Mouse (Mus musculus): ENCODE measurements around the gene Ldlrad3.

Gene Ldlrad3

GRCm38 (mm10) chr2:101976399-101977064 lies 209.7 kb downstream of the Ldlrad3 start:
- in situ Hi-C loops (cut with MboI; ENCODE audit: low sequenced_read_pairs): no loop called here

- in situ Hi-C loops (cut with MboI; ENCODE audit: low sequenced_read_pairs): no loop called here
These were observed 212.4 kb downstream of the Ldlrad3 start for GRCm38 (mm10) chr2:101973810-101974209.

- in situ Hi-C loops (cut with MboI; ENCODE audit: low sequenced_read_pairs): no loop called here
These were observed 218.6 kb downstream of the Ldlrad3 start for GRCm38 (mm10) chr2:101967601-101968000.

- in situ Hi-C loops (cut with MboI; ENCODE audit: low sequenced_read_pairs): no loop called here
These were observed 219.0 kb downstream of the Ldlrad3 start for GRCm38 (mm10) chr2:101967152-101967551.

GRCm38 (mm10) chr2:101966017-101966416 lies 220.2 kb downstream of the Ldlrad3 start:
- in situ Hi-C loops (cut with MboI; ENCODE audit: low sequenced_read_pairs): no loop called here

- in situ Hi-C loops (cut with MboI; ENCODE audit: low sequenced_read_pairs): no loop called here
These were observed 220.7 kb downstream of the Ldlrad3 start for GRCm38 (mm10) chr2:101965515-101965914.

GRCm38 (mm10) chr2:101963367-101963766 lies 222.8 kb downstream of the Ldlrad3 start:
- in situ Hi-C loops (cut with MboI; ENCODE audit: low sequenced_read_pairs): no loop called here

- in situ Hi-C loops (cut with MboI; ENCODE audit: low sequenced_read_pairs): no loop called here
These were observed 223.8 kb downstream of the Ldlrad3 start for GRCm38 (mm10) chr2:101962349-101962748.

- in situ Hi-C loops (cut with MboI; ENCODE audit: low sequenced_read_pairs): no loop called here
These were observed 224.8 kb downstream of the Ldlrad3 start for GRCm38 (mm10) chr2:101961391-101961790.

GRCm38 (mm10) chr2:101960658-101961057 lies 225.5 kb downstream of the Ldlrad3 start:
- in situ Hi-C loops (cut with MboI; ENCODE audit: low sequenced_read_pairs): no loop called here

GRCm38 (mm10) chr2:101956125-101956524 lies 230.1 kb downstream of the Ldlrad3 start:
- in situ Hi-C loops (cut with MboI; ENCODE audit: low sequenced_read_pairs): no loop called here

- in situ Hi-C loops (cut with MboI; ENCODE audit: low sequenced_read_pairs): no loop called here
These were observed 233.2 kb downstream of the Ldlrad3 start for GRCm38 (mm10) chr2:101952951-101953361.

GRCm38 (mm10) chr2:101950716-101951520 lies 235.3 kb downstream of the Ldlrad3 start:
- in situ Hi-C loops (cut with MboI; ENCODE audit: low sequenced_read_pairs): no loop called here

- in situ Hi-C loops (cut with MboI; ENCODE audit: low sequenced_read_pairs): no loop called here
These were observed 251.2 kb downstream of the Ldlrad3 start for GRCm38 (mm10) chr2:101935006-101935405.

GRCm38 (mm10) chr2:101933301-101933700 lies 252.9 kb downstream of the Ldlrad3 start:
- in situ Hi-C loops (cut with MboI; ENCODE audit: low sequenced_read_pairs): no loop called here

GRCm38 (mm10) chr2:101932169-101932936 lies 253.8 kb downstream of the Ldlrad3 start:
- in situ Hi-C loops (cut with MboI; ENCODE audit: low sequenced_read_pairs): no loop called here

GRCm38 (mm10) chr2:101925591-101926188 lies 260.5 kb downstream of the Ldlrad3 start:
- in situ Hi-C loops (cut with MboI; ENCODE audit: low sequenced_read_pairs): no loop called here

GRCm38 (mm10) chr2:101925183-101925582 lies 261.0 kb downstream of the Ldlrad3 start:
- in situ Hi-C loops (cut with MboI; ENCODE audit: low sequenced_read_pairs): no loop called here

GRCm38 (mm10) chr2:101923181-101923580 lies 263.0 kb downstream of the Ldlrad3 start:
- in situ Hi-C loops (cut with MboI; ENCODE audit: low sequenced_read_pairs): no loop called here

- in situ Hi-C loops (cut with MboI; ENCODE audit: low sequenced_read_pairs): no loop called here
These were observed 263.9 kb downstream of the Ldlrad3 start for GRCm38 (mm10) chr2:101922302-101922701.

GRCm38 (mm10) chr2:101920136-101920554 lies 266.0 kb downstream of the Ldlrad3 start:
- in situ Hi-C loops (cut with MboI; ENCODE audit: low sequenced_read_pairs): no loop called here

Data from CH12F3 (cell line).